Mouse (Mus musculus): ENCODE data around the gene Rhd.

GRCm38 (mm10) chr4:134821061-134821460 is 43.3 kb upstream of the Rhd start:
- TF ChIP-seq CTCF (IDR thresholded peaks at IDR 0.05; ENCODE audit: low read depth, low read length) (no peak), GATA1 (IDR thresholded peaks at IDR 0.05; ENCODE audit: borderline replicate concordance, low read length) (no peak), GATA2 (IDR thresholded peaks at IDR 0.05; ENCODE audit: borderline replicate concordance, low read depth, low read length) (no peak)

Measured in G1E (cell line).